Mouse (Mus musculus): Measurements from ENCODE around the gene Bahcc1.

- TF ChIP-seq HCFC1 (IDR thresholded peaks at IDR 0.05; ENCODE audit: borderline replicate concordance, insufficient read depth, low read length), result no peak
- TF ChIP-seq ZNF384 (IDR thresholded peaks at IDR 0.05; ENCODE audit: low read depth, low read length), result no peak
- no peak for TF ChIP-seq MAFK (IDR thresholded peaks at IDR 0.05; ENCODE audit: insufficient read depth, low read depth, low read length)
- no peak for TF ChIP-seq CHD2 (IDR thresholded peaks at IDR 0.05; ENCODE audit: low read depth, low read length)
Observed at GRCm38 (mm10) chr11:120230841-120231370, 1.8 kb upstream of the Bahcc1 start.

All from ES-E14 (cell line).